Comparison of ENCODE assay signal across 9 mouse cellular contexts in genomic region chr4:152212531-152212930, GRCm38 (mm10). TPM values are rescaled to one million over a fixed set of nuclear protein-coding genes. Genes with fewer than 3 reads are reported as not detected.
DNase-seq lines count a peak whose midpoint lies in the region; ATAC-seq lines count a peak whose summit lies in the region.
"Had no signal": no experiment of that assay in that cellular context is flagged by ENCODE, and none has a peak within 500 bp of the region (broad histone marks: within the 10 kb centered on the region; RNA-seq: fewer than 3 reads in every experiment).

No protein-coding gene starts in this region.

- no peak overlapping the region for H3K27ac ChIP-seq in embryonic facial prominence, embryonic 11.5 days (replicated peaks; ENCODE audit: low read depth, low read length)
- H3K27ac ChIP-seq: macrophage had no signal

- peak; percentile 48 to 81 for DNase-seq in adrenal gland, adult (ENCODE audit: inconsistent age in 2 of 2, low spot score in 1 of 2)
- no peak for DNase-seq in adrenal gland, postnatal 4 days (ENCODE audit: low spot score in 2 of 2)
- peak; percentile 71 for DNase-seq in T-cell, adult 2 months (ENCODE audit: low spot score)
- peak; percentile 69 for DNase-seq in embryonic facial prominence, embryonic 11.5 days (ENCODE audit: low spot score)
- peak; percentile 66 to 68 for DNase-seq in heart, postnatal 36 days
- DNase-seq in layer of hippocampus, postnatal 10 days (ENCODE audit: low spot score in 2 of 2): peak; percentile 61 to 81
- peak; percentile 84 for DNase-seq in lung, postnatal 36 days
- peak; percentile 36 for DNase-seq in skeletal muscle tissue, adult 2 months (ENCODE audit: low read depth, low spot score)

- WGBS in embryonic facial prominence, embryonic 11.5 days: 46% methylated on average over 5 of the region's 5 CpGs

- no peaks in the 10 kb centered on the region for H3K9me3 ChIP-seq in embryonic facial prominence, embryonic 11.5 days (replicated peaks; ENCODE audit: control insufficient read depth, low read length)

- H3K4me2 ChIP-seq in embryonic facial prominence, embryonic 11.5 days (ENCODE audit: low read depth, low read length): no peak overlapping the region

- no peaks in the 10 kb centered on the region for H3K4me1 ChIP-seq in embryonic facial prominence, embryonic 11.5 days (ENCODE audit: control insufficient read depth, insufficient read depth, low read length)

- no peak overlapping the region for H3K9ac ChIP-seq in embryonic facial prominence, embryonic 11.5 days (replicated peaks; ENCODE audit: low read length)

- H3K27me3 ChIP-seq in embryonic facial prominence, embryonic 11.5 days (ENCODE audit: control insufficient read depth, insufficient read depth, low read length): no peaks in the 10 kb centered on the region

- no peak for ATAC-seq in embryonic facial prominence, embryonic 11.5 days (replicated peaks; ENCODE audit: insufficient number of reproducible peaks, low FRiP score, low TSS enrichment, low read depth)

- H3K36me3 ChIP-seq in embryonic facial prominence, embryonic 11.5 days (replicated peaks; ENCODE audit: control insufficient read depth, insufficient read depth, low read depth, low read length): no peaks in the 10 kb centered on the region

- intact Hi-C loops in heart, postnatal 36 days (cut with DNase I): loop anchor here (1.0 to 2.0 kb wide), 3 partner anchors 28 to 222 kb away; no protein-coding TSS in a partner anchor

- H3K4me3 ChIP-seq in embryonic facial prominence, embryonic 11.5 days (ENCODE audit: low read depth, low read length): no peak overlapping the region

RNA-seq across cellular contexts. Expression of gene Acot7, which starts 34.6 kb away (rescaled TPM):
- total RNA-seq in adrenal gland, postnatal 4 days (2021): 10 to 100 TPM; 39.1 to 44.4 TPM
- polyA plus RNA-seq in embryonic facial prominence, embryonic 11.5 days (2014; fragmentation: Nextera tagmentation; extraction: Ambion mirVana): 47.5 and 54.9 TPM in 2 replicates
- 10 to 100 TPM; 58.7 to 59.1 TPM for total RNA-seq in heart, postnatal 36 days (2021)
- 100 to 1,000 TPM; 426 to 431 TPM for total RNA-seq in layer of hippocampus, postnatal 10 days (2021)

RNA-seq across cellular contexts. Expression of gene Hes2, which starts 53.9 kb away (rescaled TPM):
- not detected for total RNA-seq in adrenal gland, postnatal 4 days (2021)
- 0.22 and 0.24 TPM in 2 replicates for polyA plus RNA-seq in embryonic facial prominence, embryonic 11.5 days (2014; fragmentation: Nextera tagmentation; extraction: Ambion mirVana)
- not detected for total RNA-seq in heart, postnatal 36 days (2021)
- not detected for total RNA-seq in layer of hippocampus, postnatal 10 days (2021)

Comparison
In these comparisons a context has a peak if more than half of its experiments do, and no peak if none do; other contexts are left out.
1. DNase-seq: peak in adrenal gland, adult (2 of 2), T-cell, adult 2 months (single experiment), embryonic facial prominence, embryonic 11.5 days (single experiment), heart, postnatal 36 days (2 of 2), layer of hippocampus, postnatal 10 days (2 of 2), lung, postnatal 36 days (single experiment) and skeletal muscle tissue, adult 2 months (single experiment); none in adrenal gland, postnatal 4 days (0 of 2).
2. RNA of gene Acot7, which starts 34.6 kb away (total RNA-seq): 426 to 431 TPM in layer of hippocampus, postnatal 10 days; 58.7 to 59.1 TPM in heart, postnatal 36 days and 39.1 to 44.4 TPM in adrenal gland, postnatal 4 days; every median in the first group is over 4 times any median in the second.